Mouse (Mus musculus): ENCODE results near the gene Nme6. TPM values are rescaled to one million over a fixed set of nuclear protein-coding genes. Genes with fewer than 3 reads are reported as not detected.

Gene Nme6
- polyA plus RNA-seq, 2 experiments: 50.5 to 57.8 TPM

GRCm38 (mm10) chr9:109816341-109816740, 16.2 kb upstream of the Nme6 start:
- Histone ChIP-seq H3K9me3 (ENCODE audit: control insufficient read depth, low read length) (no peaks in the 10 kb centered on the region), H3K4me1 (ENCODE audit: control insufficient read depth, insufficient read depth, low read length) (no peaks in the 10 kb centered on the region), H3K4me3 (replicated peaks; ENCODE audit: low read length) (no peak overlapping the region), H3K9ac (ENCODE audit: low read depth, low read length, severe bottlenecking) (no peak overlapping the region), H3K27me3 (ENCODE audit: control insufficient read depth, insufficient read depth, low read length) (no peaks in the 10 kb centered on the region), H3K36me3 (ENCODE audit: control insufficient read depth, insufficient read depth, low read length) (no peaks in the 10 kb centered on the region), H3K4me2 (replicated peaks; ENCODE audit: low read depth, low read length, severe bottlenecking) (no peak overlapping the region), H3K27ac (replicated peaks; ENCODE audit: low read depth, low read length) (no peak overlapping the region)
- TF ChIP-seq POLR2A (IDR thresholded peaks at IDR 0.05; ENCODE audit: borderline replicate concordance, extremely low read depth, insufficient read depth, insufficient read length): no peak
- DNase-seq (ENCODE audit: low spot score) (no peak), ATAC-seq (ENCODE audit: low FRiP score, low read depth) (no peak)
- WGBS: 51% methylated on average over 6 of the region's 6 CpGs

- Histone ChIP-seq H3K27me3 (ENCODE audit: control insufficient read depth, insufficient read depth, low read length) (no peaks in the 10 kb centered on the region), H3K4me2 (replicated peaks; ENCODE audit: low read depth, low read length, severe bottlenecking) (no peak overlapping the region), H3K4me1 (ENCODE audit: control insufficient read depth, insufficient read depth, low read length) (no peaks in the 10 kb centered on the region), H3K9me3 (ENCODE audit: control insufficient read depth, low read length) (no peaks in the 10 kb centered on the region), H3K9ac (ENCODE audit: low read depth, low read length, severe bottlenecking) (no peak overlapping the region), H3K27ac (replicated peaks; ENCODE audit: low read depth, low read length) (no peak overlapping the region), H3K36me3 (ENCODE audit: control insufficient read depth, insufficient read depth, low read length) (peaks cover 5% of the 10 kb centered on the region; the same call in 1 of the 2 replicates), H3K4me3 (replicated peaks; ENCODE audit: low read length) (no peak overlapping the region)
- DNase-seq (ENCODE audit: low spot score): no peak
- ATAC-seq (ENCODE audit: low FRiP score, low read depth): no peak
- TF ChIP-seq POLR2A (IDR thresholded peaks at IDR 0.05; ENCODE audit: borderline replicate concordance, extremely low read depth, insufficient read depth, insufficient read length): no peak
- WGBS: 56% methylated on average over 4 of the region's 4 CpGs
Observed at GRCm38 (mm10) chr9:109825739-109826138, 6.8 kb upstream of the Nme6 start.

DNA sequence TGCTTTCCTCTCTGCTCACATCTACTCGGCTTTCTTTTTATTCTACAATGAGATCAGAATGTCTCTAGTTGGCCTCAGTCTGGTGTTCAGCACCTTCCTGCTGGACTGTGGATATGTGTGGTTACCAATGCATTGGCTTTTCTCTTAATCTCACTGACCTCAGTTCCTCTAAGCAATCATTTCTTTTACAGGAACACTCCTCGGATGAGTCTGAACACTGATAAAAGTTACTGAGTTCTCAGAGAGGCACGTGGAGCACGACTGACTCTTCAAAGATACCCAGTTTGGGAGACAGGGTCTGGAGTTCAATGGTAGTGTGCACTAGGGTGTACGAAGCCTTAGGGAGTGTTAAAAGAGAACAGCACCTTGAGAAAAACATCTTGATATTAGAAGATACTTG, 6.4 kb upstream of the Nme6 start:
- Histone ChIP-seq H3K4me1 (ENCODE audit: control insufficient read depth, insufficient read depth, low read length) (no peaks in the 10 kb centered on the region), H3K27ac (replicated peaks; ENCODE audit: low read depth, low read length) (no peak overlapping the region), H3K9ac (ENCODE audit: low read depth, low read length, severe bottlenecking) (no peak overlapping the region), H3K36me3 (ENCODE audit: control insufficient read depth, insufficient read depth, low read length) (peaks cover 5% of the 10 kb centered on the region; the same call in 1 of the 2 replicates), H3K27me3 (ENCODE audit: control insufficient read depth, insufficient read depth, low read length) (no peaks in the 10 kb centered on the region), H3K9me3 (ENCODE audit: control insufficient read depth, low read length) (no peaks in the 10 kb centered on the region), H3K4me3 (replicated peaks; ENCODE audit: low read length) (no peak overlapping the region), H3K4me2 (replicated peaks; ENCODE audit: low read depth, low read length, severe bottlenecking) (no peak overlapping the region)
- no peak for TF ChIP-seq POLR2A (IDR thresholded peaks at IDR 0.05; ENCODE audit: borderline replicate concordance, extremely low read depth, insufficient read depth, insufficient read length)
- DNase-seq (ENCODE audit: low spot score): no peak
- ATAC-seq (ENCODE audit: low FRiP score, low read depth): no peak
- WGBS: 73% methylated on average over 5 of the region's 5 CpGs

DNA sequence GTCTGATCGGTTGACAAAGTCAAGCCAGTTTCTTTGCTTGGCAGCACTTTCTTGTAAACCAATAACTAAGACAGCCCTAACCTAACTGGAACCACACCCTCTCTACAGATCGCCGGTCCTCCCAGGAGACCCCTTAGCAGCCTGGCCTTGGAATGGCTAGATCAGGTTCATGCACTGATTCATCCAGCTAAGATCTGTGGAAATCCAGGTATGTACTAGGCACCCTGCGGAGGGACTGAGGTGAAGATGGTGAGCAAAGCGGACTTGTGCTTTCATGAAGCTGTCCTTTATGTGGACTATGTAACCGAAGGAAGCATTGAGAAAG, 501 bp downstream of the Nme6 start:
- H3K27ac ChIP-seq (replicated peaks; ENCODE audit: low read depth, low read length): peak overlapping the region; percentile 68
- ATAC-seq (ENCODE audit: low FRiP score, low read depth): no peak; the same call in 1 of the 2 replicates
- peak overlapping the region; percentile 70 for H3K9ac ChIP-seq (ENCODE audit: low read depth, low read length, severe bottlenecking)
- peak overlapping the region; percentile 64 for H3K4me3 ChIP-seq (replicated peaks; ENCODE audit: low read length)
- H3K9me3 ChIP-seq (ENCODE audit: control insufficient read depth, low read length): no peaks in the 10 kb centered on the region
- no peak for TF ChIP-seq POLR2A (IDR thresholded peaks at IDR 0.05; ENCODE audit: borderline replicate concordance, extremely low read depth, insufficient read depth, insufficient read length)
- peaks cover 13% of the 10 kb centered on the region; the same call in 1 of the 2 replicates for H3K36me3 ChIP-seq (ENCODE audit: control insufficient read depth, insufficient read depth, low read length)
- H3K27me3 ChIP-seq (ENCODE audit: control insufficient read depth, insufficient read depth, low read length): no peaks in the 10 kb centered on the region
- H3K4me2 ChIP-seq (replicated peaks; ENCODE audit: low read depth, low read length, severe bottlenecking): peak overlapping the region; percentile 90
- WGBS: 8% methylated on average over 6 of the region's 6 CpGs
- no peak for DNase-seq (ENCODE audit: low spot score)
- H3K4me1 ChIP-seq (ENCODE audit: control insufficient read depth, insufficient read depth, low read length): 0 out of 2 replicates have a peak, but pooled peaks cover 2% of the 10 kb centered on the region

DNA sequence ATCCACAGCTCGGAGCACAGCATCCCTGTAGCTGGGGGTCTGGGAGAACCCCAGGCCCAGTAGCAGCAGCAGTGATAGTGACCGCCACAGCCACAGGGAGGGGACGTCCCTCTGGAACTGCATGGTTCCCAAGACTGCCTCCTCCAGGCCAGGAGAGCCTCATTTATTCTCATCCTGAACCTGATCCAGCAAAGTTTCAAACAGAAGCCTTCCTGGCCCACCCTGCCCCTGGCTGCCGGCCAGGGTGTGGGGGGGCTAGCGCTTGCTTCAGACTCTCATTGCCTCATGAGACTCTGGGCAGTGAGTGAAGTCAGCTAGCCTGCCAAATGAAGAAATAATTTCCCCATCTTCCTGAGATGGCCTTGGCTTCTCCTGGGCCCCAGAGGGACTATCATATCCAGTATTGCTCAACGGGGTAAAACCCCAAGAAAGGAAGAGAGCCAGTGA, 16.8 kb downstream of the Nme6 start, which contains the start of gene Camp:
Gene Camp (minus strand): TSS at position 306 of the 447 bp plus-strand sequence.
- TF ChIP-seq POLR2A (IDR thresholded peaks at IDR 0.05; ENCODE audit: borderline replicate concordance, extremely low read depth, insufficient read depth, insufficient read length): no peak
- Histone ChIP-seq H3K9me3 (ENCODE audit: control insufficient read depth, low read length) (no peaks in the 10 kb centered on the region), H3K4me3 (replicated peaks; ENCODE audit: low read length) (no peak within 1 kb of the TSS), H3K36me3 (ENCODE audit: control insufficient read depth, insufficient read depth, low read length) (peaks cover 6% of the 10 kb centered on the region), H3K4me1 (ENCODE audit: control insufficient read depth, insufficient read depth, low read length) (peaks cover 7% of the 10 kb centered on the region; the same call in 1 of the 2 replicates), H3K4me2 (replicated peaks; ENCODE audit: low read depth, low read length, severe bottlenecking) (no peak within 1 kb of the TSS), H3K27me3 (ENCODE audit: control insufficient read depth, insufficient read depth, low read length) (no peaks in the 10 kb centered on the region), H3K27ac (replicated peaks; ENCODE audit: low read depth, low read length) (no peak within 1 kb of the TSS), H3K9ac (ENCODE audit: low read depth, low read length, severe bottlenecking) (no peak within 1 kb of the TSS)
- WGBS: 72% methylated on average over 6 of the region's 6 CpGs
- DNase-seq (ENCODE audit: low spot score): peak; percentile 48
- ATAC-seq (ENCODE audit: low FRiP score, low read depth): 0 out of 2 replicates have a peak, but pooled peaks have one; percentile 38

Measured in limb, embryonic 14.5 days (tissue).